Mouse (Mus musculus): ENCODE measurements around the gene Slc2a8. TPM values are rescaled to one million over a fixed set of nuclear protein-coding genes. Genes with fewer than 3 reads are reported as not detected.
A peak's percentile ranks its signal among the peaks of the same experiment; 100 is the strongest.

Gene Slc2a8
- total RNA-seq, 4 experiments from 2014 or later, result 15.2 to 20.2 (median 17.1) TPM

GRCm38 (mm10) chr2:32971235-32971634 is 10.6 kb downstream of the Slc2a8 start:
- DNase-seq (ENCODE audit: low spot score), result no peak

DNA sequence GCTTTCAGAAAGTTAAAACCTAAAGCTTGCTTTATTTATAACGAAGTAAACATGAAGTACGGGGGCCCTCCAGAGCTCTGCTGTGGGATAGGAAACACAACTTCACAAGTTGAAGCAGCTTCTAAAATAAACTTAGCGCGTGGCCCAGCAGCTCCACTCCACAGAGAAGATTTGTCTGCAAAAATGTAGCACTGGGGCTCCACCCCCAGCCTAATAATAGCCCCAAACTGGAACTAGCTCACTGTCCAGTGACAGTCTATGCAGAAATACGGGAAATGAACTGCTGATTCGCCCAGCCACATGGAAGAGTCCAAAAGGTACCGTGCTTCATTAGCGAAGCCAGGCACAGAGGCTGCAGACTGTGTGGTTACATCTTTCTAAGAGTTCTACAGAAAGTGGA is 12.6 kb downstream of the Slc2a8 start:
- DNase-seq (ENCODE audit: low spot score), result peak; percentile 74

DNA sequence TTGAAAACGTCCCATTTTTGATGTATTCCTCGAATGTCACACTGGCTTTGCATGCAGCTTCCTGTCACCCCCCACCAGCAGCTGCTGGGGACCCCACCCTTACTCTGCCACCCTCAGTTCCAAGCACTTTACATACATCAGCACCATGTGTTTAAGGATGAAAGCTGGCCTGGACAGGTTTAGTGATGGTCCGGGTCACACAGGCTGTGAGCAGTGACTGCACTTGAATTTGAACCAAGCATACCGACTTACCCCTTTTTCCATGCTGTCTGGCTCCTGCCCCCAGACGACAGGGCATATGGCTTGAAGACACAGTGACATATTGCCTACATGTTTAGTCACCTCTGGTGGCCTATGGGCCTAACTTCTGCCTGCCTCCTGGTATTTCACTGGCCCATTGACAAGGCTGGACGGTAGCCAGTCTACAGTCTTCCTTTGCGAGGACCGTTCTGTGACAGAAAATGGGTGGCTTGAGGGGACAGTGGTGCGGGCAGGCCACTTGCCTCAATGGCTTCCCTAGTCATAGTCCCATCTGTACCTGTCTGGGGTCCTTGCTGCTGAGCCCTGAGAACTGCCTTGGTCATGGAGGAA is 13.8 kb downstream of the Slc2a8 start:
- DNase-seq (ENCODE audit: low spot score), result no peak

GRCm38 (mm10) chr2:32966689-32967631 is 14.9 kb downstream of the Slc2a8 start:
- DNase-seq (ENCODE audit: low spot score), result peak; percentile 88

- no peak for DNase-seq (ENCODE audit: low spot score)
Observed at GRCm38 (mm10) chr2:32966184-32966688, 15.6 kb downstream of the Slc2a8 start.

- DNase-seq (ENCODE audit: low spot score), result no peak
Observed at GRCm38 (mm10) chr2:32965511-32966183, 16.2 kb downstream of the Slc2a8 start.

DNA sequence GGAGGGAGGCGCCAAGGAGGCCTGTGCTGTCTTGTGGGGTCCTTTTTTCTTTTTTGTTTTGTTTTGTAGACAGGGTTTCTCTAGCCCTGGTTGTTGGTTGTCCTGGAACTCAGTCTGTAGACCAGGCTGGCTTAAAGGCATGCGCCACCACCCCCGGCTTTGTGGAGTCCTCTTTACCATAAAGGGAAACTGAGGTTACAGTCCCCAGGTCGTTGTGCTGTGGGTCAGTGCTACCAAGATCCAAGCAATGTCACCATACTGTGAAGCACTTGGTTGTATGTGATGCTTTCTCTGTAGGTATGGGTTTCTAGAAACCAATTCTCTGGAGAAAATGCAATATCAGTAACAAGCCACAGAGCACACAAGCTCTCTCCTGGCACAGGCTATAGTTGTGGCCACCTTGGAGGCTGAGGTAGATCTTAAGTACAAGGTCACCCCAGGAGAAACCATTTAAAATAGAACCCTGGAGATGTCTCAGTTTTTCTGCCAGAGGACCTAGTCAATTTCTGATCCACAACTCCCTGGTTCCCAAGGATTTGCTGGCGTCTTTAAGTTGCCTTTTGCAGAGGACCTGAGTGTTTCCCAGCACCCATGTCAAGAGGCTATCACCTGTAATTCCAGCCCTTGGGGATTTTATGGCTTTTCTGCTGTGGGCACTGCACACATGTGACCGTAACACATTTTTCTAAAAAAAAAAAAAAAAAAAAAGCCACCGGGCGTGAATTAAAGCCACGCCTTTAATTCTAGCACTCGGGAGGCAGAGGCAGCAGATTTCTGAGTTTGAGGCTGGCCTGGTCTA is 17.0 kb downstream of the Slc2a8 start:
- no peak for DNase-seq (ENCODE audit: low spot score)

GRCm38 (mm10) chr2:32963981-32964380 is 17.9 kb downstream of the Slc2a8 start:
- DNase-seq (ENCODE audit: low spot score), result no peak

GRCm38 (mm10) chr2:32963544-32963943 is 18.3 kb downstream of the Slc2a8 start:
- no peak for DNase-seq (ENCODE audit: low spot score)

DNA sequence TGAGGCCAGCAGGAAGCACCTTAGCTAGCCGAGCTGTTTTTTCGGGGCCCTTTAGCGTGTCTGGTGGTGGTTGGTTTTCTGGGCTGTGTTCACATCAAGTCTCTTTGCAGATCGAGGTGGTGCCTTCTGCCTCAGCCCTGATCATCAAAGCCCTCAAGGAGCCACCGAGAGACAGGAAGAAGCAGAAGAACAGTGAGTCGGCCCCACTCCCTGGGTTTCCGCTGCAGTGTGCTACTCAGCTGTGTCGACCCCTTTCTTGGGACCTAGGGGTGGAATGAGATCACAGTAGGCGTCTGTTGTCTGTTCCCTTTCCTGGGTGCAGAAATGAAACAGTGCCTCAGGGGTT is 19.0 kb downstream of the Slc2a8 start:
- DNase-seq (ENCODE audit: low spot score), result no peak

DNA sequence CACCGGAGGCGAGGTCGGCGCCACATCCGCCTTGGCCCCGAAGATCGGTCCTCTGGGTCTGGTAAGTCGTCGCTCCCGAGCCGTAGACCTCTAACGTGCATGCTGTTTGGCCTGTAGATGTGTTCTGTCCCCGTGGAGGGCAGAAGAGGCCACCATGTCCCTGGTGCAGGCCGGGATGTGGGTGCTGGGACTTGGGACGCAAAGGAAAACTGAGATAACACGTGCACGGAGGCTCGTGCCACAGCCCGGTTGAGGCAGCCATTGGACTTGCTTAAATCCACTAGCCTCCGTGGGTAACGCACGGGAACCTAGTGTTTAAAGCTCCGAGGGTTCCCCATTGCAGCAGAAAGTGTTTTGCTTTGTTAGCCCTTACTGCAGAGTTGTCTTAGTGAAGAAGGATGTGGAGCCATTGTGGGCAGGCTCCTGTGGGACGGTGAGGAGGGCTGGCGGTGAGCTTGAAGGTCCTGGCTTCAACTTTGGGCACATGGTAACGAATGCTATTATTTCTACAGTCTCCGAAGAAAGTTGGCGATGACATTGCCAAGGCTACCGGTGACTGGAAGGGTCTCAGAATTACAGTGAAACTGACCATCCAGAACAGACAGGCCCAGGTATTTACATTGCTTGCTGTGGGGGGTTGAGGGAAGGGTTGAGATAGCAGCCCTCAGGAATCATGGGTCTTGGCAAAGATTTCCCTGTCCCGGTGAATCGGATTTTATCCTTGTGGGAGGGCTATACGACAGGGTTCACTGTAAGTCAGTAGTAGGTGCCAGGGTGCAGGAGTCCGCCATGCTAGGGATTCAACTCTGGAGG is 19.6 kb downstream of the Slc2a8 start:
- DNase-seq (ENCODE audit: low spot score), result no peak

GRCm38 (mm10) chr2:32961192-32961995 is 20.5 kb downstream of the Slc2a8 start, which contains the start of the genes Rpl12 and Lrsam1:
Gene Rpl12, plus strand, starts transcription at chr2:32961559.
Gene Lrsam1, minus strand, starts transcription at chr2:32961614.
- DNase-seq (ENCODE audit: low spot score), result peak; percentile 94

GRCm38 (mm10) chr2:32960273-32960672 is 21.6 kb downstream of the Slc2a8 start:
- DNase-seq (ENCODE audit: low spot score), result no peak

GRCm38 (mm10) chr2:32957344-32957743 is 24.5 kb downstream of the Slc2a8 start:
- DNase-seq (ENCODE audit: low spot score), result no peak

- DNase-seq (ENCODE audit: low spot score), result no peak
Observed at GRCm38 (mm10) chr2:32954581-32954980, 27.3 kb downstream of the Slc2a8 start.

GRCm38 (mm10) chr2:32947454-32947853 is 34.4 kb downstream of the Slc2a8 start:
- DNase-seq (ENCODE audit: low spot score), result no peak

DNA sequence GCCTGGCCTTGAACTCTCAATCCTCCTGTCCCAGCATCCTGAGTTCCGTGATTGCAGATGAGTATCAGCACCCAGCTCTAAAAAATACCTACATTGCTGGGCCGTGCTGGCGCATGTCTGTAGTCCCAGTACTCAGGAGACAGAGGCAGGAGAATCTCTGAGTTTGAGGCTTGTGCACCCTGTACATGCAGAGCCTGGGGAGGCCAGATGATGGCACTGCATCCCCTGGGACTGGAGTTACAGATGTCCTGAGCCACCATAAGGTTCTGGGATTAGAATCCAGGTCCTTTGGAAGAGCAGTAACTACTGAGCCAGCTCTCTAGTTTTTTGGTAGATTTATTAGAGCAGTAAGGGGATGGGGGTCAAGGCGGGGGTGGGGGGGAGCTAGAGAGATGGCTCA is 41.4 kb downstream of the Slc2a8 start:
- no peak for DNase-seq (ENCODE audit: low spot score)

- DNase-seq (ENCODE audit: low spot score), result peak; percentile 55
Observed at GRCm38 (mm10) chr2:32939418-32939817, 42.5 kb downstream of the Slc2a8 start.

- DNase-seq (ENCODE audit: low spot score), result no peak
Observed at GRCm38 (mm10) chr2:32938741-32939140, 43.1 kb downstream of the Slc2a8 start.

DNA sequence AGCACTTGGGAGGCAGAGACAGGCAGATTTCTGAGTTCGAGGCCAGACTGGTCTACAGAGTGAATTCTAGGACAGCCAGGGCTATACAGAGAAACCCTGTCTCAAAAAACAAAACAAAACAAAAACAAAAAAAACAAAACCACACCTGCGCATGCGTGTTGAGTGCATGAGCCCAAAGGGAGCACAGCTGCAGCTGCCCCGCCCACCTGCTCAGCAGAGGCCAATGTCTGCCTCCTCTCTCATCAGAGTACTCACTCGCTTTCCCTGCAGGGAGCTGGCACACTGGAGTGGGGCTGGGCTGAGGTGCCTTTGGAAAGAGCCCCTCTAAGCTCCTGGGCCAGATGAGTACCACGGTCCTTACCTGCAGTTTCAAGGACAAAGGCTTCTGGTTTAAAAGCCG is 50.2 kb downstream of the Slc2a8 start:
- DNase-seq (ENCODE audit: low spot score), result no peak
